10 mouse cellular contexts compared by ENCODE assay signal in the genomic region with DNA sequence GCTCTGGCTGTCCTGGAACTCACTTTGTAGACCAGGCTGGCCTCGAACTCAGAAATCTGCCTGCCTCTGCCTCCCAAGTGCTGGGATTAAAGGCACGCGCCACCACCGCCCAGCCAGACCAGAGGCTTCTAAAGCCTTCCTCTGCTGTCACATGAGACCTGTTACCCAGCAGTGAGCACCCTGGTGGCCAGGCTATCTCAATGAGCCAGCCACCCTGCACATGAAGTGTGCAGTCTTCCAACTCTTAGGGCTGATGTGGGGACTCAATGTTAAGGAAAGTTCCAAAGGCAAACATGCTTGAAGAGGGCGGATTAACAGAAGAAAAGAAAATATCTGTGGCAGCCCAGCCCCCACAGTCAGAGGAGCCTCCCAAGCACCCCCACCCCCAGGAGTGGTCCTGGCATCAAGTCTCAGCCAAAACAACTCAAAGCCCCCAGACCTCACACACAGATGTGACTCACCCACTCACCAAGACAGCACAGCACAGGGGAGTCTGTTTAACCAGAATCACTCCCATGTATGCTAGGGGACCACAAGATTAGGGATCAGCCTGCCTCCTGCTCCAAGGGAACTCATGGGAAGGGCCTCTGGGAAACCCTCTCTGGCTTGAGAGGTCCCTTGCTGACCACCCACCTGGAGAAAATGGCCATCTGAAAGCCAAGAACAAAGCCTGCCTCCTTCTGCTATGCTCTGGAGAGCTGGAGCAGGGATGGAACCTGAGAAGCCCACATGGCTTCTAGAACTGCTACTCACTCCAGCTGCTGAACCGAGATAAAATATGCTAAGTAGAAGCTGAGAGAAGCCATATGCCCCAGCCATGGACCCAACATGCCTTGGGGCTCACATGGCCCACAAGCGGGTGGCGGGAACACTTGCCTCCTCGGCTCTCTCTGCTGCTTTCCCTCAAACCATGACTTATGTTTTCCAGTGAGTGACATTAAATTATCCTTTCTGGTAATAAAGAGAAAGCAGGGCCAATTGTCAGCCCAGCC.
DNase-seq lines count a peak whose midpoint lies in the region; ATAC-seq lines count a peak whose summit lies in the region.
"Had no signal": no experiment of that assay in that cellular context is flagged by ENCODE, and none has a peak within 500 bp of the region (broad histone marks: within the 10 kb centered on the region; RNA-seq: fewer than 3 reads in every experiment).

No protein-coding gene starts in this region.

- intact Hi-C loops in heart, postnatal 14 days (cut with DNase I), result no loop called here

- H3K9me3 ChIP-seq in heart, embryonic 11.5 days (replicated peaks; ENCODE audit: control insufficient read depth, low read length), result no peaks in the 10 kb centered on the region
- H3K9me3 ChIP-seq in liver, embryonic 12.5 days (replicated peaks), result no peaks in the 10 kb centered on the region

- H3K27ac ChIP-seq in heart, embryonic 11.5 days (ENCODE audit: low read depth, low read length), result peak overlapping the region; percentile 64
- peak overlapping the region; percentile 92 for H3K27ac ChIP-seq in liver, embryonic 12.5 days

- no peak overlapping the region for H3K4me3 ChIP-seq in heart, embryonic 11.5 days (ENCODE audit: low read depth, low read length)
- no peak overlapping the region for H3K4me3 ChIP-seq in liver, embryonic 12.5 days

- H3K9ac ChIP-seq in heart, embryonic 11.5 days (ENCODE audit: low read depth, low read length), result no peak overlapping the region; the same call in 1 of the 2 replicates
- H3K9ac ChIP-seq in liver, embryonic 12.5 days, result peak overlapping the region; percentile 56

- 67% methylated on average over 9 of the region's 9 CpGs for WGBS in heart, embryonic 11.5 days (ENCODE audit: insufficient replicate concordance)
- WGBS in liver, embryonic 12.5 days (ENCODE audit: insufficient replicate concordance), result 54% methylated on average over 9 of the region's 9 CpGs

- H3K4me1 ChIP-seq in heart, embryonic 11.5 days (ENCODE audit: control insufficient read depth, insufficient read depth, low read length), result peaks cover 69% of the 10 kb centered on the region
- peaks cover 94% of the 10 kb centered on the region for H3K4me1 ChIP-seq in liver, embryonic 12.5 days

- H3K36me3 ChIP-seq in heart, embryonic 11.5 days (ENCODE audit: control insufficient read depth, insufficient read depth, low read length), result no peaks in the 10 kb centered on the region
- H3K36me3 ChIP-seq in liver, embryonic 12.5 days, result no peaks in the 10 kb centered on the region

- H3K4me2 ChIP-seq in heart, embryonic 11.5 days, result no peak overlapping the region
- H3K4me2 ChIP-seq in liver, embryonic 12.5 days, result peak overlapping the region; percentile 53

- ATAC-seq in heart, embryonic 11.5 days (replicated peaks; ENCODE audit: insufficient number of reproducible peaks, low FRiP score, low TSS enrichment), result peak; percentile 62
- ATAC-seq in erythroblast, adult 5-6 weeks (replicated peaks; ENCODE audit: low FRiP score, poor library complexity, severe bottlenecking), result 0 out of 2 replicates have a peak, but pooled peaks have one; percentile 45
- ATAC-seq in liver, embryonic 12.5 days, result peak; percentile 85
- ATAC-seq in CD4-positive, CD25-positive, alpha-beta regulatory T cell, adult 4 months, result no peak

- no peak for DNase-seq in heart, postnatal 14 days
- DNase-seq in MN1 (ENCODE audit: low spot score), result peak; percentile 43
- no peak for DNase-seq in lung, postnatal 14 days
- no peak for DNase-seq in left cerebral cortex, adult 9 months (ENCODE audit: low spot score in 2 of 2)
- DNase-seq: layer of hippocampus, adult 9-11 months; thymus, adult 2 months had no signal

- no peaks in the 10 kb centered on the region for H3K27me3 ChIP-seq in heart, embryonic 11.5 days (ENCODE audit: control insufficient read depth, insufficient read depth, low read length)
- no peaks in the 10 kb centered on the region for H3K27me3 ChIP-seq in liver, embryonic 12.5 days (replicated peaks)
